Mouse (Mus musculus) heart, embryonic 15.5 days (tissue): ENCODE results near the gene Ankrd55. TPM values are rescaled to one million over a fixed set of nuclear protein-coding genes. Genes with fewer than 3 reads are reported as not detected.
"Not testable (repeated sequence)": the region's sequence is repeated elsewhere in the genome, so short reads cannot be mapped to it uniquely, and the experiment has no call there.

Experiments used
- ATAC-seq: fragments of 200-750 bp; cut with Nextera tagmentation; replicated peaks from 2 replicates; pipeline ENCODE4 v1.8.0; 2017; ENCODE audit warnings: low read depth, moderate TSS enrichment; ENCODE audit not compliant: insufficient number of reproducible peaks, insufficient read depth, low FRiP score
- H3K27ac ChIP-seq: fragments of 300-500 bp; sonication (generic); 2 replicates; pipeline ENCODE4 v1.5.1; 2015; ENCODE audit warnings: mild to moderate bottlenecking, inconsistent platforms
- H3K27me3 ChIP-seq: fragments of 300-500 bp; sonication (generic); 2 replicates; pipeline ENCODE4 v1.6.1; 2015; ENCODE audit warnings: inconsistent platforms
- H3K36me3 ChIP-seq: fragments of 300-500 bp; sonication (generic); 2 replicates; pipeline ENCODE4 v1.6.1; 2015; ENCODE audit warnings: mild to moderate bottlenecking, inconsistent platforms
- H3K4me1 ChIP-seq: fragments of 300-500 bp; sonication (generic); replicated peaks from 2 replicates; pipeline ENCODE4 v1.6.1; 2015; ENCODE audit warnings: inconsistent platforms
- H3K4me2 ChIP-seq: fragments of 300-500 bp; sonication (generic); 2 replicates; pipeline ENCODE4 v1.6.1; 2015; ENCODE audit warnings: inconsistent platforms, mild to moderate bottlenecking, moderate library complexity
- H3K4me3 ChIP-seq: fragments of 300-500 bp; sonication (generic); 2 replicates; pipeline ENCODE4 v1.5.1; 2015; ENCODE audit warnings: mild to moderate bottlenecking, inconsistent platforms
- H3K9ac ChIP-seq: fragments of 300-500 bp; sonication (generic); 2 replicates; pipeline ENCODE4 v1.6.1; 2015; ENCODE audit warnings: mild to moderate bottlenecking, inconsistent platforms
- H3K9me3 ChIP-seq: fragments of 300-500 bp; sonication (generic); replicated peaks from 2 replicates; pipeline ENCODE4 v1.6.1; 2016; ENCODE audit warnings: inconsistent platforms
- WGBS: fragments of 180-500 bp; shearing (Covaris S2); methylation state at CpG from one replicate; pipeline ENCODE4 v1.1.7; 2015; ENCODE audit warnings: mixed read lengths; 5-methylcytosine and 5-hydroxymethylcytosine counted together
- polyA plus RNA-seq: library from polyadenylated mRNA; unstranded; fragments of >200 nt; fragmentation: Nextera tagmentation; extraction: Ambion mirVana; gene quantifications from 2 replicates; pipeline ENCODE4 v1.2.1, GENCODE M21; 2015

Gene Ankrd55
- polyA plus RNA-seq, 1 experiment from 2014 or later: 0.09 TPM

DNA sequence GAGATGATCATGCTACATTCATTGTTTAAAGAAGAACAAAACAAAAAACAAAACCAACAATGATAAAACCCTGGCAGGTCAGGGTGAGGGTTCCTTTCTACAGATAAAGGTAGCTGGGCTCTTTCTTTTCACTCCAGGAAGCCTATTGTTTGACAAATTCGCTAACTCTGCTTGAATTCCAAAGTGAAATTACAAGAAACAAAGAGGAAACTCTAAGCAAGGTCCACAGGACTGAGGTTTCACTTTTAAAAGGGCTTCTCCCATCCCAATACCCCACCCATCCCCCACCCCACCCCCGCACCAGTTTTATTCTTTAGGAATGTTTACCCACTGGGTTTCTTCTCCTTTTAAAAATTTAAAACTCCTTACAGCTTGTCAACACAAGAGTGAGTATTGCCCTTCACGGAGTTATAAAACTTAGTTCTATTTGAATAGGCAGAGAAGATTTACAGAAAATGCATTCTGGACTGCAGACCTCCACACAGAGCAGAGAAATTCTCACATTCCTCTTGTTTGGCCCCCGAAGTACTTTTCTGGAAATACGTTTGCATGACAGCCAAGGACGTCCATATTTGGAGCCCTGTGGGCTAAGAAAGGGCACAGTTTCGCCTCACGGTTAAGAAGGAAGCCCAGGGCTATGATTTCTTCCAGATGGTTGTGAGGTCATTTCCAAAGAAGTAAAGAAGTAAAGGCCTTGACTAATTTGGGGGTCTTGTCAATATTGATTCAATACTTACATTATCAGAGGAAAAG, 128.3 kb downstream of the Ankrd55 start:
- Histone ChIP-seq H3K27me3 (no peaks in the 10 kb centered on the region), H3K4me2 (peak overlapping the region; percentile 37), H3K9ac (no peak overlapping the region), H3K36me3 (no peaks in the 10 kb centered on the region), H3K4me3 (no peak overlapping the region), H3K27ac (peak overlapping the region; percentile 62), H3K4me1 (peaks cover 20% of the 10 kb centered on the region), H3K9me3 (no peaks in the 10 kb centered on the region)
- ATAC-seq: no peak
- WGBS: 25% methylated on average over 8 of the region's 8 CpGs

- ATAC-seq: no peak
- Histone ChIP-seq H3K36me3 (no peaks in the 10 kb centered on the region), H3K4me1 (peaks cover 20% of the 10 kb centered on the region), H3K27me3 (no peaks in the 10 kb centered on the region), H3K9me3 (no peaks in the 10 kb centered on the region), H3K4me2 (no peak overlapping the region), H3K9ac (no peak overlapping the region), H3K27ac (peak overlapping the region; percentile 62), H3K4me3 (no peak overlapping the region)
- WGBS: 32% methylated on average over 4 of the region's 4 CpGs
Measured at GRCm38 (mm10) chr13:112417163-112417523, 128.9 kb downstream of the Ankrd55 start.

DNA sequence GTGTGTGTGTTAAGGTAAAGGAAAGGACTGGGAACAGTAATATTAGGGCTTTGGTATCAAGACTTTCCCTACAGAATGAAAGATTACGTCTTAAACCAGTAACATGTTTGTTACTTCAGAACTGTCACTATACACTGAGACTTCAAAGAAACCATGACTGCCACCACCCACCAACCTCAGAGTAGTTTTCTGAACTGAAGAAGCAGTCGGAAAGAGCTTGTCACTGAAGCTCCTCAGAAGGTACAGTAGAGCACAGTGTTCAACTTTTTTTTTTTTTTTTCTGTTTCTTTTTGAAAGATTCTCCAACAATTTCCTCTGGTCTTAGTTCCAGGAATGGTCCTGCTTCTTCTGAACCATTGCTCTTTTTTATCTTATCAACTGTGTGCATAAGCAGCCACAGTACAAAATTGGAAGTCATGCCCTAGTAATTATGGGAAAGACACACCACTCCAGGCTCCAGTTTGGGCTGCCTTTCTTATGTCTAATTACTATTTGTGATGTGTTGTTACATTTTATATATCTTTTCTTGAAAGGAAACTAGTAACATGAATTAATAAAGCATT, 129.7 kb downstream of the Ankrd55 start:
- H3K27me3 ChIP-seq: no peaks in the 10 kb centered on the region
- ATAC-seq: no peak
- H3K36me3 ChIP-seq: no peaks in the 10 kb centered on the region
- WGBS: 55% methylated on average over 2 of the region's 2 CpGs
- H3K27ac ChIP-seq: no peak overlapping the region
- H3K4me3 ChIP-seq: no peak overlapping the region
- peaks cover 20% of the 10 kb centered on the region for H3K4me1 ChIP-seq
- H3K9ac ChIP-seq: no peak overlapping the region
- no peaks in the 10 kb centered on the region for H3K9me3 ChIP-seq
- no peak overlapping the region for H3K4me2 ChIP-seq

DNA sequence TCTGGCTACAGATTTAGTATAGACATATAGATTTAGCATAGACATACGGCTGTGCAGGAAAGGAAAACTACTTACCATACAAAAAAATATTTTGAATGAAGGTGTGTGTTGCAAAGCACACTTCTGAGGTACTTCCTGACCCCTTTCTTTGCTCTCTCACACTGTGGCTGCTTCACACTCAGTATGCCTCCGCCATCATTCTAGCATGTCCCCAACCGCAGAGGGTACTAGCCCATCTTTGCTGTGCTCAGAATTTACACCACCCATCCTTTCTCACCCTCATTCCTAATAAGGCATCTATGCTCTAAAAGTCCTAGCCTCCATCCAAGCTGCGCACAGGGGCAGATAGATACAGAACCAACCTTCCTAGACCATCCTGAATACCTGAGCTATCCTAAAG, 130.3 kb downstream of the Ankrd55 start:
- H3K9me3 ChIP-seq: no peaks in the 10 kb centered on the region
- H3K4me2 ChIP-seq: no peak overlapping the region
- no peak overlapping the region for H3K27ac ChIP-seq
- peaks cover 20% of the 10 kb centered on the region for H3K4me1 ChIP-seq
- WGBS: 91% methylated on average over 4 of the region's 4 CpGs
- no peak overlapping the region for H3K9ac ChIP-seq
- no peaks in the 10 kb centered on the region for H3K36me3 ChIP-seq
- H3K27me3 ChIP-seq: no peaks in the 10 kb centered on the region
- no peak overlapping the region for H3K4me3 ChIP-seq
- no peak for ATAC-seq

GRCm38 (mm10) chr13:112424212-112424611, 136.0 kb downstream of the Ankrd55 start:
- H3K4me3 ChIP-seq: no peak overlapping the region
- WGBS: 69% methylated on average over 2 of the region's 2 CpGs
- H3K27me3 ChIP-seq: no peaks in the 10 kb centered on the region
- ATAC-seq: 0 out of 2 replicates have a peak, but pooled peaks have one; percentile 50
- no peaks in the 10 kb centered on the region for H3K36me3 ChIP-seq
- peaks cover 30% of the 10 kb centered on the region for H3K4me1 ChIP-seq
- H3K27ac ChIP-seq: peak overlapping the region; percentile 86
- no peak overlapping the region for H3K9ac ChIP-seq
- H3K9me3 ChIP-seq: no peaks in the 10 kb centered on the region
- no peak overlapping the region for H3K4me2 ChIP-seq

DNA sequence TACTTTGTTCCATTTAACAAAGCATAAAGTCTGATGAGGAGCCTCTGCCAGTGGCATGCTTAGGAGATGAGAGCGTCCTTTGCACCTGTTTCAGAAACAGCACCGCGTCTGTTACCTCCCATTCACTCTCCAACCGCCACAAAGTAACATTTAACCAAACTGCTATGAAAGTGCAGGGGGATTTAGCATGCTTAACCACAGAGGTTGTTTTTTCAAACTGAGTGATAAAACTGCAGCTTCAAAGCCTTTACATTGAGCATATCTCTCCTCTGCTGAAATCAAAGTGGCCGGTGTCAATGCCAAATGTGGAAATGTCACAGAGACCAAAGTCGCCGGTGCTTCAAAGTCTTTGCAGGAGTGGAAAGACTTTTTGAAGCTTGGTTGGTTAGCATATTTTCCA, 136.4 kb downstream of the Ankrd55 start:
- peak overlapping the region; percentile 86 for H3K27ac ChIP-seq
- 24% methylated on average over 7 of the region's 7 CpGs for WGBS
- 0 out of 2 replicates have a peak, but pooled peaks have one; percentile 16 for ATAC-seq

GRCm38 (mm10) chr13:112425181-112425654, 137.0 kb downstream of the Ankrd55 start:
- Histone ChIP-seq H3K36me3 (no peaks in the 10 kb centered on the region), H3K27ac (peak overlapping the region; percentile 86), H3K27me3 (no peaks in the 10 kb centered on the region), H3K9ac (no peak overlapping the region), H3K4me2 (peak overlapping the region; percentile 28), H3K4me1 (peaks cover 30% of the 10 kb centered on the region), H3K4me3 (0 out of 2 replicates have a peak overlapping the region, but pooled peaks have one; percentile 1), H3K9me3 (no peaks in the 10 kb centered on the region)
- 19% methylated on average over 8 of the region's 8 CpGs for WGBS
- ATAC-seq: peak; percentile 82

More for the DNA sequence above, 136.4 kb downstream of the Ankrd55 start:
- H3K4me1 ChIP-seq: peaks cover 30% of the 10 kb centered on the region
- no peaks in the 10 kb centered on the region for H3K9me3 ChIP-seq
- no peak overlapping the region for H3K4me2 ChIP-seq
- no peak overlapping the region for H3K9ac ChIP-seq
- no peak overlapping the region for H3K4me3 ChIP-seq
- no peaks in the 10 kb centered on the region for H3K27me3 ChIP-seq
- no peaks in the 10 kb centered on the region for H3K36me3 ChIP-seq

- no peaks in the 10 kb centered on the region for H3K36me3 ChIP-seq
- H3K4me3 ChIP-seq: no peak overlapping the region
- peak overlapping the region; percentile 86 for H3K27ac ChIP-seq
- WGBS: 34% methylated on average over 13 of the region's 13 CpGs
- ATAC-seq: no peak
- peaks cover 30% of the 10 kb centered on the region for H3K4me1 ChIP-seq
- 0 out of 2 replicates have a peak overlapping the region, but pooled peaks have one; percentile 10 for H3K9ac ChIP-seq
- no peaks in the 10 kb centered on the region for H3K27me3 ChIP-seq
- peak overlapping the region; percentile 23; the same call in 1 of the 2 replicates for H3K4me2 ChIP-seq
- H3K9me3 ChIP-seq: no peaks in the 10 kb centered on the region
Measured at GRCm38 (mm10) chr13:112426265-112427135, 138.2 kb downstream of the Ankrd55 start.

GRCm38 (mm10) chr13:112427136-112427470, 138.9 kb downstream of the Ankrd55 start:
- H3K4me3 ChIP-seq, ATAC-seq, H3K9me3 ChIP-seq, H3K27me3 ChIP-seq, H3K4me2 ChIP-seq, H3K9ac ChIP-seq, H3K36me3 ChIP-seq: not testable (repeated sequence)
- peaks cover 30% of the 10 kb centered on the region for H3K4me1 ChIP-seq
- peak overlapping the region; percentile 86; the same call in 1 of the 2 replicates for H3K27ac ChIP-seq
- WGBS: 83% methylated on average over 4 of the region's 4 CpGs

GRCm38 (mm10) chr13:112427521-112427920, 139.3 kb downstream of the Ankrd55 start:
- 82% methylated on average over 15 of the region's 15 CpGs for WGBS
- no peak overlapping the region for H3K27ac ChIP-seq
- no peaks in the 10 kb centered on the region for H3K9me3 ChIP-seq
- no peak for ATAC-seq
- H3K4me3 ChIP-seq: no peak overlapping the region
- H3K36me3 ChIP-seq: no peaks in the 10 kb centered on the region
- no peak overlapping the region for H3K4me2 ChIP-seq
- H3K4me1 ChIP-seq: peaks cover 30% of the 10 kb centered on the region
- no peak overlapping the region for H3K9ac ChIP-seq
- H3K27me3 ChIP-seq: no peaks in the 10 kb centered on the region

DNA sequence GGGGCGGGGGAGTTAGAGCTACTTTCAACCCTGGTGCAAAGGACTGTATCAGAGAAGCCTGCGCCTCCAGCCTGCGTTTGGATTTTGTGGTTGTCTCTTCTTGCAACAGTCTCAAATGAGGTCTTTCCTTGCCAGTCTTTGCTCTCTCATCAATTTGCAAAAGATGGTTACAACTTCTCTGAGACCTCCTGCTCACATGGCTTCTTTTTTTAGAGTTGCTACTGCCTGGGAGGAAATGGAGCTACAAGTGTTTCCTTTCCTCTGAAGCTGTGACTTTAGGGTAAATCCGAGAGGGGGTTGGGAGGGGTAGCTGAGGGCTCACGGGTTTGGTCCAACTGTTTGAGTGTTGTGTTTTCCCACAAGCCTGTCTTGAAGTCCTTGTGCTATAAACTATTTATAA, 145.0 kb downstream of the Ankrd55 start:
- no peak overlapping the region for H3K4me3 ChIP-seq
- no peak overlapping the region for H3K27ac ChIP-seq
- no peak for ATAC-seq
- H3K9ac ChIP-seq: no peak overlapping the region
- no peaks in the 10 kb centered on the region for H3K27me3 ChIP-seq
- no peaks in the 10 kb centered on the region for H3K36me3 ChIP-seq
- H3K4me1 ChIP-seq: peaks cover 16% of the 10 kb centered on the region
- no peak overlapping the region for H3K4me2 ChIP-seq
- no peaks in the 10 kb centered on the region for H3K9me3 ChIP-seq
- 45% methylated on average over 5 of the region's 5 CpGs for WGBS
